Mouse (Mus musculus) thymus, postnatal 14 days (tissue): Measurements from ENCODE around the gene Acrv1.
A peak's percentile ranks its signal among the peaks of the same experiment; 100 is the strongest.
"Not testable (repeated sequence)": the region's sequence is repeated elsewhere in the genome, so short reads cannot be mapped to it uniquely, and the experiment has no call there.

Experiments
- DNase-seq: peaks from one replicate; pipeline ENCODE4 v3.0.0; 2021

The Acrv1 gene

GRCm38 (mm10) chr9:36692920-36693319, at the start of gene Acrv1:
Gene Acrv1 (plus strand): TSS chr9:36693220.
- DNase-seq: no peak

- DNase-seq: not testable (repeated sequence)
Measured at GRCm38 (mm10) chr9:36643276-36643675, 49.7 kb upstream of the Acrv1 start, which contains the start of gene A630095E13Rik. Gene A630095E13Rik (minus strand): TSS chr9:36643376.

GRCm38 (mm10) chr9:36681424-36681823, 11.6 kb upstream of the Acrv1 start:
- DNase-seq: no peak

- DNase-seq: no peak
Measured at GRCm38 (mm10) chr9:36687329-36687728, 5.7 kb upstream of the Acrv1 start.

DNA sequence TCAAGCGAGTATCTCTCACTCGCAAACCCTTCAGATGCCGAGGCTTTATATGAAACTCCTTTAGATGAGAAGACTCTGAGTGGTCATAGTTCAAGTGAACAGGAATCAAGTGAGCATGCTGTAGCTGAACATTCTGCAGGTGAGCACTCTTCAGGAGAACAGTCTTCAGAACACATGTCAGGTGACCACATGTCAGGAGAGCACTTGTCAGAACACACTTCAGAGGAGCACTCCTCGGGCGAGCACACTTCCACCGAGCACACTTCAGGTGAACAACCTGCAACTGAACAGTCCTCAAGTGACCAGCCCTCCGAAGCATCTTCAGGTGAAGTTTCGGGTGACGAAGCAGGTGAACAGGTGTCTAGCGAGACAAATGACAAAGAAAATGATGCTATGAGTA, 1.3 kb downstream of the Acrv1 start:
- DNase-seq: no peak

DNA sequence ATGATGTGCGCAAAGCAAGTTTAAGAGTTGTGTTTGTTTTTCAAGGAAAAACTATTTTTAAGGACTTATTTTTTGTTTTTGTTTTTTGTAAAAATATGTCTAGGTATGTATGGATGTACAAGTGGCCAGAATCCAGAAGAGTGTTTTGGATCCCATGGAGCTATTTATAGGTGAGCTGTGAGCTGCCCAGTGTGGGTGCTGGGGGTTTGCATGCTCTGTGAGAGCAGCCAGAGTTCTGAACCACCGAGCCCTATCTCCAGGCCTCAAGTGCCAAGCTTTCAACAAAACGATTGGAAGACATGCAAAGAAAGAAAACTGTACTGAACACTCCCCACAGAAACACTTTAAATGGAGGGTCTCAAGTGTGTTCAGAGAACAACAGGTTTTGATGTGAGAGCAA, 12.9 kb downstream of the Acrv1 start:
- DNase-seq: no peak

GRCm38 (mm10) chr9:36707304-36707703, 14.3 kb downstream of the Acrv1 start:
- DNase-seq: no peak

GRCm38 (mm10) chr9:36716624-36717023, 23.6 kb downstream of the Acrv1 start:
- DNase-seq: no peak

- peak; percentile 89 for DNase-seq
Measured at GRCm38 (mm10) chr9:36726131-36727033, 33.4 kb downstream of the Acrv1 start.

GRCm38 (mm10) chr9:36727034-36727755, 34.2 kb downstream of the Acrv1 start, which contains the start of gene Chek1:
Gene Chek1 (minus strand): TSS chr9:36727065.
- DNase-seq: no peak
